Mouse (Mus musculus): ENCODE measurements around the gene BC029722.

DNA sequence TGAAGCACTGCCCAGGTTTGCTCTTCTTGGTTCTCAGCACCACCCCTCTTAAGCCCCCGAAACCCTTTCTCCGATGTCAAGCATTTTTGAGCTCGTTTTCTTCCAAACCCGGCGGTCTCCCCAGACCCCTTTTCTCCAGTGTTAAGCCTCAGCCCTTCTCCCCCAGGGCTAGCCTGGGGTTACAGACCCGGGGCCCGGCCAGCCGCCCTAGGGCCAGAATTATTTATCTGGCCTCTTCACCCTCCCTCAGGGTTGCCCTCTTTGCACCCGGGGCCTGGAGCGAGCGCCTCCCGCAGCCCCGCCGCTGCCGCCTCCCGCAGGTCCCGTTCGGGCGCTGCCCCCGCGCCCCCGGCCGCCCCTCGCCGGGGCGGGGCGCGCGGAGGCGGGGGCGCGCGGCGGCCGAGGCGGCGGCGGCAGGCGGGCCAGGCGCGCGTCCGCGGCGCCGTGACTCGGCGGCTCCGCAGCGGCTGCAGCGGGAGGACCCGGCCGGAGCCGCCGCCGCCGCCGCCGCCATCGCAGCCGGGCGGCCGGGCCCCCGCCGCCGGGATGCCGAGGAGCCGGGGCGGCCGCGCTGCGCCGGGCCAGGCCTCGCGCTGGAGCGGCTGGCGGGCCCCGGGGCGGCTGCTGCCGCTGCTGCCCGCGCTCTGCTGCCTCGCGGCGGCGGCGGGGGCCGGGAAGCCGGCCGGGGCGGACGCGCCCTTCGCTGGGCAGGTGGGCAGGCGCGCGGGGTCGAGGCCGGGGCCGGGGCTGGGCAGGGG lies 44.1 kb downstream of the BC029722 start, which contains the start of gene Mmp24:
- TF ChIP-seq POLR2A (IDR thresholded peaks at IDR 0.05; ENCODE audit: extremely low read depth, insufficient read depth, low read length), result no peak
- no peak for TF ChIP-seq CTCF (IDR thresholded peaks at IDR 0.05; ENCODE audit: low read depth, low read length)

All from liver, adult 2 months (tissue).